Mouse (Mus musculus): ENCODE measurements around the gene Ccdc92b.

- no peak for TF ChIP-seq GATA1 (IDR thresholded peaks at IDR 0.05; ENCODE audit: borderline replicate concordance, low read length)
- TF ChIP-seq FLI1 (IDR thresholded peaks at IDR 0.05; ENCODE audit: low read length), result no peak
These were observed 33.4 kb downstream of the Ccdc92b start for GRCm38 (mm10) chr11:74652791-74653191.
